Mouse (Mus musculus) thymus, postnatal 4 days (tissue): ENCODE measurements at regions not wholly inside any gene's neighbourhood (a gene's known extent, or its start where the extent isn't known, plus 50 kb on each side); places are given as distances from the start of the nearest gene placed in this dataset.

Experiments
- DNase-seq: peaks from one replicate; pipeline ENCODE4 v3.0.0; 2021

- DNase-seq = no peak
Measured at GRCm38 (mm10) chr17:47317651-47318050, 51.0 kb upstream of the Mrps10 start.

GRCm38 (mm10) chr17:47313162-47313561 is 55.5 kb upstream of the Mrps10 start:
- DNase-seq = no peak

GRCm38 (mm10) chr17:47311272-47311671 is 57.4 kb upstream of the Mrps10 start:
- DNase-seq = no peak

DNA sequence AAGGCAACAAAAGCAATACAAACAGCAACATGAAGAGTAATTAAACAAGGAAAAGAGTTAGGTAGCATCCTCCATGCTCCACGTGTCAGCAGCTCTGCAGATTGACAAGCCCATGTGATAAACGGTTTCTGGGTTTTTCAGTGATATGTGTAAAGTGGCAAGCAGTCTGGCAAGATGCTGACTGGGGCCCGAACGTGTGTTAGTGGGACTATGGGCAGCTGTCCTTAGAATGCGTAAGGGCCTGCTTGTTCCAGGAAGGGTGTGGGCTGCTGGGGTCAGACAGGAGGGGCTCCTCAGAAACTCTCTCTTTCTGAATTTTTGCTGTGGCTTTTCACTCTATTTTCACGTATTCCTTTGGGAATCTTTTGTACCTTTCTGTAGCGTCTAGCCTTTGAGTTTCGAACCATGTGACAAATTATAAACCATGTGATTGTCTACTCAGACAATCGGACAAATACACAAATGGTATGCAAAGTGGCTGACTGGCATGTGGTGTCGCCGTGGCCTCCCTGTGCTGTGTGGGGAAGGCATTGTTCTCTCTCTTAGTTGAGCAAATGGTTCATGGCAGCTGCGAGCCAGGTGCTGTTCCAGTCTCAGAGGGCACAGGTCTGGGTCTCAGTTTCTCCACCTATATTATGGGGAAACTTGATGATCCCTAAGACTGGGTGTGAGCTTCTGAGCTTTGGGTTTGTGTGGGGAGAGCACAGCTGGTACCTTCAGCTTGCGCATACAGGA is 62.5 kb upstream of the Mrps10 start:
- DNase-seq = no peak

DNA sequence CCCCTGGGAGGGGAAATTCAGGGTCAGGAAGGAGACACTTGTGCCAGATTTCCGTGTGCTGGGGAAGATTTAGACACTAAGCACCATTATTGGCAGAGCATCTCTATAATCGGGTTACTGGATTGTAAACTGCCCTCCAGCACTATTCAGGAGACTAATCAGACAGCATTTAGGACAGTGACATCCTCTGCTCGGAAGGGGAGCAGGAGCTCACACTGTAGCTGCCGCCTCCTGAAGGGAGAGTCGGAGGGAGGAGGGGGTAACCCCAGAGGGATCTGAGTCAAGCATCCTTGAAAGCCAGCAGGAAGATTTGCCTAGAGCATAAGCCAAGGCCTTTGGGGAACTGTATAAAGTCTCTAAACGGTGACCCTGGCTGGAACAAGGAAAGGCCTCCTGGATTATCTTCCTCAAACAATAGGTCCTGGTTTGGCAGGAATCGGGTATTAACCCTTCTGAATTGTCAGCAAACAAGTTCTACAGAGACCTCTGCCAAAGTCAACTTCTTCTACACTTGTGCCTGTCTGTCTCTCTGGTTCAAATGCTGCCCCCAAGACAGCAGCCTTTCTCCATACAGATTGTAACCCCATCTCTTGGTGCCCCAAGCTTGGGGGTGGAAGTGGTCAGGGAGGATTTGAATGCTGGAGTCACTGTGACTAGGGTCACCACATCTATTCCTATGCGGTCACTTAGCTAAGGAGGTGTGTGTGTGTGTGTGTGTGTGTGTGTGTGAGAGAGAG is 64.1 kb upstream of the Mrps10 start:
- no peak for DNase-seq

- DNase-seq = no peak
Measured at GRCm38 (mm10) chr17:47303600-47303999, 65.1 kb upstream of the Mrps10 start.

GRCm38 (mm10) chr17:47298396-47298919 is 70.2 kb upstream of the Mrps10 start:
- DNase-seq = no peak

- DNase-seq = no peak
Measured at GRCm38 (mm10) chr17:47297965-47298364, 70.7 kb upstream of the Mrps10 start.

DNA sequence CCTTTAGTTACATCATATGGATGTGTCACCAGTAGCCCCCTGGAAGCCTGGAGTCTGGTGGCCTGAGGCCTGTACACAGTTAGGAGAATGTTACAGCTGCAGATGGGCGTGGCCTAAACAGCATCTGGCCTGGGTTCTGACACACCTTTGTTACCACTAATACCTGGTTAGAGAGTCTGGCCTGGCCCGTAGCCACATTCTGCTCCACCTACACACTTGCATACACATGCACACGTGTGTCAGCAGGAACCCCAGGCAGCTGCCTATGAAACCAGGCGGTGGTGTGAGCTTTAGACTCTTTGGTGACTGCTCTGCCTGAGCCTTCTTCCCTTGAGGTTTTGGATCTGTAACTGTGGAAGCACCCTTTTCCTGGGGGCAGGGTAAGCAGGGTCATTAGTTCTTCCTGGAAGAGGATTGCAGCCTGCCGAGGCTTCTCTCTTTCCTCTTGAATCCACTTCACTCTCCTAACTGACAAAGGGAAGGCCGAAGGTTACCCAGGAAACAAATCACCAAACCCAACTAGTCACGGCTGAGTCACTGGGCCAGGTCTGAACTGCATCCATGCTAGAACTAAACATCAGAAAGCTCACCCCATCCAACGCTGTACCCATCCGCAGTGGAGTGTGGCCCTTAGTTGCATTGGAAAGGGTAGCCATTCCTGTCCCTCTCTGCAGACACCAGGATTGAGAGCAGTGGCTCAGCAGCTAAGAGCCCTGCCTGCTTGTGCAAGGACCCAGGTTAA is 71.8 kb upstream of the Mrps10 start:
- no peak for DNase-seq

DNA sequence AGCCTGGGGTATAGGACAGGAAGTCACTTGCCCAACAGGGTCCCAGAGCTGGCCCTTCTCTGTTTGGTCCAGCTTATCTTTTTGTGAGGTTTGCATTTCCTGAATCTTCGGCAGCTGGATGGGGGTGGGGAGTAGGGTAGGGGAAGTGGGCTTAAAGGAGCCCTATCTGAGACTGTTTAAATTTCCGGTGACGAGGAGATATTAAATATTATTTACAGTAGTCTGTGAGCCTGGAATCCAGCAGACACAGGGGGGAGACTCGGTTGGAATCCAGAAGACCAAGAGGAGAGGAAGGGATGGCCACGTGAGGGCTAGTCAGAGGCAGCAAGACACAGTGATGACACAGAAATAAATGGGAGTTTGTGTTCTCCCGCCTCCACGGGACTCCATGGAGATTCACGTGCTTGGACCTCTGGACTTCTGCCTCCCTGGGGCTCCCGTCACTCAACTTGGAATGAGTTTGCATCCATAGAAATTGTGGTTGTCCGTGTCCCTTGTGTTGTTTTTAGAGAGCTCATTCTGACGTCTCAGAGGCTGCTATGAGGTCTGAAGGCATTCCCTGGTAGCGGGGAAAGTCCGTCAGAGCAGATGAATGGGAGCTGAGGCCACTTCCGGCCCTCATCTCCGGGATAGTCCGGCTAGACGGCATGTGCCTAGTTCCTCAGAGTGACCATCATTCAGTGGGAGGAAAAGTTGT is 73.2 kb upstream of the Mrps10 start:
- DNase-seq = no peak

GRCm38 (mm10) chr17:47294091-47294534 is 74.6 kb upstream of the Mrps10 start:
- no peak for DNase-seq

- DNase-seq = no peak
Measured at GRCm38 (mm10) chr17:47293178-47293577, 75.5 kb upstream of the Mrps10 start.

- no peak for DNase-seq
Measured at GRCm38 (mm10) chr17:47291558-47291957, 77.1 kb upstream of the Mrps10 start.

- DNase-seq = no peak
Measured at GRCm38 (mm10) chr17:47285616-47286015, 83.1 kb upstream of the Mrps10 start.

DNA sequence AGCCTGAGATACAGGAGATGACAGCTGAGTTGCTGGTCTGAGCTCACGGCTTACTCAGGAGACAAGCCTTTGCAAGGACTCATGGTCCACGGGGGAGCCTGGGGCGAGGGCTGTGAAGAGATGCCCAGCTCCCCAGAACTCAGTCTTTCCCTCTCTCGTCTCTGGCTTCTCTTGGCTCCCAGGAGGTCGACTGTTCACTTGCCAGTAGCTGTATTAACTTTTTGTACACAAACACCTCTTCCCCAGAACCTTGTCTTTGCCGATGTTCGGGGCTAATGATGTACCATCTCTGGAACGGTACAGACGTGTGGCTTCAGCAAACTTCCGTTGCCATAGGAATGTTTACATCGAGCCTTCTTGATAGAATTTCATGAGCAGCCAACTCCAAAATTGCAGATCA is 84.5 kb upstream of the Mrps10 start:
- no peak for DNase-seq

DNA sequence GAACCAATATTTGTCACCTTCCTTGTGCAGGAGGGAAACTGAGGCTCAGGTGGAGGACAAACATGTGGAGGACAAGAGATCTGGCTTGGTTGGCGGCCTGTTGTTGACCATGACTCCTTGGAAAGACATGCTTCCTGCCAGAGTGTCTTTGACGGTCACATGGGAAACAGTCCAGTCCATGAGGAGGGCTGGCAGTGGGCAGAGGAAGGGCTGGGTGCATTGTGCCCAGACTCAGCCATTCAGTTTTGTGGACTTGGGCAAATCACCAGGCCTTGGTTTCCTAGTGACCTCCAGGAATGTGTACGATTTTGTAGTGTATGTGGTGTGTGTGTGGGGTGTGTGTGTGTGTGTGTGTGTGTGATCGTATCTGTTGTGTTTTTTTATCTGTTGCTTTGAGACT is 85.5 kb upstream of the Mrps10 start:
- no peak for DNase-seq

DNA sequence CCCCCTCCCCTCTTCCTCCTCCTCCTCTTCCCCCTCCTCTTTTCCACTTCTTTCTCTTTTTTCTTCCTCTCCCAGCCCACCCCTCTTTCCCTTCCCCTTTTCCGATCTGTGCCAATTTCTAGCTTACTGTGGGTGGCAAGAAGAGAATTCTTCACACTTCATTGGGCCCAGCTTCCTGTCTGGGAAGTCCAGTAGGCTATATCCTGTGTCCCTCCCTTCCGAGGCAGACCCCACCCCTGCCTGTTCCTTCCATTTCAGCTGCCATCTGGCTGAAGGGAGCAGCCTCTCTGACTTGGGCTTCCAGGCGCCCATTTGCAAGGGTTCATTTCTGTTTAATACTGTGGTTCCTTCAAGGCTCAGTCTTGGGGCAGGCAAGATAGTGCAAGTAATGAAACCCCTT is 86.2 kb upstream of the Mrps10 start:
- DNase-seq = no peak

GRCm38 (mm10) chr17:47277890-47278289 is 90.8 kb upstream of the Mrps10 start:
- DNase-seq = no peak

DNA sequence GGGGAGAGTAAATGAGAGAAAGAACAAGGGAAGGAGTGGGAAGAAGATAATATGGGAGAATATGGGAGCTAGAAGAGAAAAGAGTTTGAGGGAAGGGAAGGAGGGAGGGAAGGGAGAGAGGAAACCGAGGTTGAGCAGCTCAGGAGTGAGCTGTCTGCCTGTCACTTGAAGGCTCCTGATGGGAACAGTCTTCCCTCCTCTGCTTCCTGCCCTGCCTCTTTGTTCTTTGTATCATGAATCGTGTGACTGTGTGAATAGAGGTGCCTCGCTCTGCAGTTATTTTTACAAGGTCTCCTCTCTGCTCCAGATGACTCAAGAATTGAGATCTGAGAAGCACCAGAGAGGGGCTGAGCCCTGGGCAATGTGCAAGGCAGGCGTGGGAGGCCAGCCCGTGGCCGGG is 92.0 kb upstream of the Mrps10 start:
- no peak for DNase-seq

DNA sequence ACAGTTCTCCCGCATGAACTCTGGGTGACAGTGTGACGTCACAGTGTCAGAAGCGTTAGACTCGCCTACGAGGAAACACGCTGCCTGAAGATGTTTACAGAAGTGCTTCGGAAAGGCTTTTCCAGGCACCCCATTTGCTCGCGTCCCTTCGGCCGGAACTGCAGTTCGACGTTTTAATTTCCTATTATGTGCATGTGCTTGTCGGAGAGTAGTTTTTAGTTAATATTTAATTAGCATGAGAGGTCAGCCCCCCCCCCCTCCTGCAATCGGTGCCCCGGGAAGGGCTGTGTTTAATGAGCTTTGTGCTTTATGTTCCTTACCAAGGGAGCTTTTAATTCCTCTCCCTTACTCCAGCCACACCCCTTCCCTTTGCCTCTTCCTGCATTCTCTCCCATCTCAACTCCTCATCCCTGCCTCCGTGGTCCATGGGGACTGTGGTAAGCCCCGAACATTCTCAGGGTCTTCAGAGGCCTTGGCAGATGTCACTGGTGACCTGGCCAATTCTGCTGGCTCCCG is 92.8 kb upstream of the Mrps10 start:
- DNase-seq = no peak

DNA sequence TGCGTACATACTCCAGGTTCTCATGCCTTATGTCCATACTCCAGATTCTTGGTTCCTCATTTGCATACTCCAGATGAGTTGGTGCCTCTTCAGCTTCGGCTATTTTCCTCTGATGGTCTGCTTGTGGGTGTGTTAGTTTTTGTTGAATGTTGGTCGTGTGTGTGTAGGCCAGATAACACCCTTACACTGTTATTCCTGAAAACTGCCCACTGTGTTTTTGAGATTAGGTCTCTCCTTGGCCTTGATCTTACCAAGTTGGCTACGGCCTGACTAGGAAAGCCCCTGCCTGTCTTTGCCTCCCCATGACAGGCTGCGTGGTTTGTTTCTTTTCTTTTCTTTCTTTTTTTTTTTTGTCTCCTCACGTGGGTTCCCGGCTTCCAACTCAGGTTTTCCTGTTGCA is 95.4 kb upstream of the Mrps10 start:
- DNase-seq = no peak

DNA sequence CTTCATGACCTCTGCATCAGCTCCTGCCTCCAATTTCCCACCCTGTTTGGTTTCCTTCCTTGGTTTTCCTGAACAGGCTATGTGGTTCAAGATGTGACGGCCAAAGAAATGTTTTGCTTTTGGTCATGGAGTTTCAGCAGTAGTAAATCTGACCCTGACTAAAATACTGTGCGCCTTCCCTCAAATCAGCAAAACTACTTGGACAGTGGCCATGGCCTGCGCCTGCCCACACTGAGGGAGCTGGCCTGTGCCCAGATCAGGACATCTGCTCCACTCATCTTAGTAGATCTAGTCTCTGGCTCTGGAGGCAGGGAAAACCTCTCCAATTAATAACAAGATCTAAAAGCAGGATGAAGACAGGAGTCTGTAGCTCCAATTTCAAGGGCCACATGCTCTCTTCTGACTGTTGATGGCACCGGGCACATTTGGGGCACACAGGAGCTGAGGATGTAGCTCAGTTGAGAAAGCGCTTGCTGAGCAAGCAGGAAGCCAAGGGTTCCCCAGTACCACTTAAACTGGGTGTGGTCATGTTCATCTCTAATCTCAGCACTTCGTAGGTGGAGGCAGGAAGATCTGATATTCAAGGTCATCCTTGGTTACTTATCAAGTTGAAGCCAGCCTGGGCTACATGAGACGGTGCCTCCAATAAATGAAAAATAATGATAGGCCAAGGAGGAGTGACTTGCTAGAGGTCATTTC is 96.6 kb upstream of the Mrps10 start:
- DNase-seq = no peak
